Comparison of ENCODE assay signal across 8 mouse cellular contexts in the genomic region with DNA sequence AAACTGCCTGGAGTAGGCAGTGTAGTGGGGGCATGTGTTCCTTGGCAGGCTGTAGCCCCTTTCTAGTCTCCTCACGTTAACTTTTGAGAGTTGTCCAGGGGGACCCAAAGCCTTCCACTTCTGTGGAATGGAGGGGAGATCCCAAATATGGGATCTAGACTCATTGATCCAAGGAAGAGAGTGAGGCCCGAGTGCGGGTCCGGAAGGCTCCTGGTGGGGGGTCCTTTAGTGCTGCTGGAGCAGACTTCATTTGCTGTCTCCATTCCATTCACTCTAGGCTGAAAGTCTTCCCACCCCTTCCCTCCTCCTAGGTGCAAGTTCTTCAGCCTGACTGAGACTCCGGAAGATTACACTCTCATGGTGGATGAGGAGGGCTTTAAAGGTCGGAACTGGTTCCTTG. TPM values are rescaled to one million over a fixed set of nuclear protein-coding genes. Genes with fewer than 3 reads are reported as not detected.
DNase-seq lines count a peak whose midpoint lies in the region; ATAC-seq and TF ChIP-seq lines count a peak whose summit lies in the region.

No protein-coding gene starts in this region.

- H3K9ac ChIP-seq in lung, embryonic 16.5 days (ENCODE audit: low read length), result peak overlapping the region; percentile 68
- peak overlapping the region; percentile 53 for H3K9ac ChIP-seq in embryonic facial prominence, embryonic 15.5 days
- H3K9ac ChIP-seq in limb, embryonic 11.5 days (ENCODE audit: low read length), result peak overlapping the region; percentile 13; the same call in 1 of the 2 replicates

- peaks cover 8% of the 10 kb centered on the region for H3K4me1 ChIP-seq in lung, embryonic 16.5 days (replicated peaks; ENCODE audit: control insufficient read depth, insufficient read depth, low read length)
- peaks cover 23% of the 10 kb centered on the region for H3K4me1 ChIP-seq in embryonic facial prominence, embryonic 15.5 days
- H3K4me1 ChIP-seq in limb, embryonic 11.5 days (ENCODE audit: control insufficient read depth, insufficient read depth, low read length), result no peaks in the 10 kb centered on the region
- H3K4me1 ChIP-seq in olfactory bulb, adult 2 months (ENCODE audit: control insufficient read depth, insufficient read depth, low read length), result peaks cover 13% of the 10 kb centered on the region

- H3K4me3 ChIP-seq in lung, embryonic 16.5 days (ENCODE audit: low read length), result peak overlapping the region; percentile 60
- H3K4me3 ChIP-seq in embryonic facial prominence, embryonic 15.5 days (replicated peaks), result peak overlapping the region; percentile 53
- peak overlapping the region; percentile 43 for H3K4me3 ChIP-seq in limb, embryonic 11.5 days (ENCODE audit: low read depth, low read length)
- H3K4me3 ChIP-seq in olfactory bulb, adult 2 months (ENCODE audit: insufficient read depth, low read depth, low read length), result peak overlapping the region; percentile 35; the same call in 1 of the 2 replicates

- no peak for ATAC-seq in lung, embryonic 16.5 days (ENCODE audit: low read depth)
- no peak for ATAC-seq in embryonic facial prominence, embryonic 15.5 days (ENCODE audit: insufficient number of reproducible peaks, low FRiP score, low TSS enrichment, low read depth)
- no peak for ATAC-seq in limb, embryonic 11.5 days (ENCODE audit: insufficient number of reproducible peaks, low FRiP score, low TSS enrichment, low read depth)

- no peaks in the 10 kb centered on the region for H3K9me3 ChIP-seq in lung, embryonic 16.5 days (ENCODE audit: control insufficient read depth, low read length)
- H3K9me3 ChIP-seq in embryonic facial prominence, embryonic 15.5 days (replicated peaks), result no peaks in the 10 kb centered on the region
- no peaks in the 10 kb centered on the region for H3K9me3 ChIP-seq in limb, embryonic 11.5 days (ENCODE audit: control insufficient read depth, low read length)

- H3K27me3 ChIP-seq in lung, embryonic 16.5 days (ENCODE audit: control insufficient read depth, insufficient read depth, low read depth, low read length), result no peaks in the 10 kb centered on the region
- H3K27me3 ChIP-seq in embryonic facial prominence, embryonic 15.5 days, result no peaks in the 10 kb centered on the region
- peaks cover 9% of the 10 kb centered on the region for H3K27me3 ChIP-seq in limb, embryonic 11.5 days (ENCODE audit: control insufficient read depth, insufficient read depth, low read length)

- TF ChIP-seq CTCF in olfactory bulb, adult 2 months (IDR thresholded peaks at IDR 0.05; ENCODE audit: insufficient read depth, low read depth, low read length), result no peak

- TF ChIP-seq POLR2A in olfactory bulb, adult 2 months (IDR thresholded peaks at IDR 0.05; ENCODE audit: insufficient read depth, low read depth, low read length), result no peak

- H3K4me2 ChIP-seq in lung, embryonic 16.5 days (ENCODE audit: low read depth, low read length), result peak overlapping the region; percentile 98
- peak overlapping the region; percentile 94 for H3K4me2 ChIP-seq in embryonic facial prominence, embryonic 15.5 days (replicated peaks)
- H3K4me2 ChIP-seq in limb, embryonic 11.5 days (ENCODE audit: low read depth, severe bottlenecking), result peak overlapping the region; percentile 84

- H3K36me3 ChIP-seq in lung, embryonic 16.5 days (ENCODE audit: control insufficient read depth, insufficient read depth, low read length), result no peaks in the 10 kb centered on the region
- peaks cover 24% of the 10 kb centered on the region for H3K36me3 ChIP-seq in embryonic facial prominence, embryonic 15.5 days
- no peaks in the 10 kb centered on the region; the same call in 1 of the 2 replicates for H3K36me3 ChIP-seq in limb, embryonic 11.5 days (ENCODE audit: control insufficient read depth, insufficient read depth, low read length)

- H3K27ac ChIP-seq in lung, embryonic 16.5 days (ENCODE audit: low read length), result no peak overlapping the region
- H3K27ac ChIP-seq in embryonic facial prominence, embryonic 15.5 days (replicated peaks), result peak overlapping the region; percentile 49; the same call in 1 of the 2 replicates
- no peak overlapping the region for H3K27ac ChIP-seq in limb, embryonic 11.5 days (replicated peaks; ENCODE audit: low read depth, low read length)
- 0 out of 2 replicates have a peak overlapping the region, but pooled peaks have one; percentile 2 for H3K27ac ChIP-seq in olfactory bulb, adult 2 months (ENCODE audit: insufficient read depth, low read depth, low read length)

- WGBS in lung, embryonic 16.5 days, result 8% methylated on average over 6 of the region's 6 CpGs
- WGBS in embryonic facial prominence, embryonic 15.5 days, result 8% methylated on average over 6 of the region's 6 CpGs
- WGBS in limb, embryonic 11.5 days, result 8% methylated on average over 6 of the region's 6 CpGs
- WGBS in olfactory bulb, adult 2 months, result 27% methylated on average over 6 of the region's 6 CpGs

- no peak for DNase-seq in lung, postnatal 4 days
- DNase-seq in limb, embryonic 11.5 days (ENCODE audit: low spot score), result no peak
- no peak for DNase-seq in thymus, postnatal 4 days
- no peak for DNase-seq in layer of hippocampus, adult 18-20 months (ENCODE audit: low spot score in 2 of 2)
- no peak for DNase-seq in gastrocnemius, adult 8-10 months (ENCODE audit: low spot score in 2 of 2)

RNA-seq across cellular contexts. Expression of a gene that starts 0.6 kb away (rescaled TPM):
- polyA plus RNA-seq in lung, embryonic 16.5 days (2015; fragmentation: Nextera tagmentation; extraction: Ambion mirVana), result 6.5 and 9.1 TPM in 2 replicates
- polyA plus RNA-seq in embryonic facial prominence, embryonic 15.5 days (2015; fragmentation: Nextera tagmentation; extraction: Ambion mirVana), result 13.1 and 14.0 TPM in 2 replicates
- polyA plus RNA-seq in limb, embryonic 11.5 days (2014; fragmentation: Nextera tagmentation; extraction: Ambion mirVana), result 1.1 and 1.5 TPM in 2 replicates
- not detected in 2 replicates for polyA plus RNA-seq in olfactory bulb, adult 2 months (2012; ENCODE audit: insufficient read depth, insufficient read length, low replicate concordance, missing spikeins)
- 1 to 10 TPM; 4.3 to 4.7 TPM for total RNA-seq in layer of hippocampus, adult 18-20 months (2021)
- total RNA-seq in gastrocnemius, adult 8-10 months (2022), result 1 to 10 TPM in 3 of 4 experiments, under 1 TPM in 1; 0.56 to 2.9 (median 1.8) TPM

RNA-seq across cellular contexts. Expression of a gene that starts 17.6 kb away (rescaled TPM):
- polyA plus RNA-seq in lung, embryonic 16.5 days (2015; fragmentation: Nextera tagmentation; extraction: Ambion mirVana), result 0.25 and 0.28 TPM in 2 replicates
- 0.20 and 0.21 TPM in 2 replicates for polyA plus RNA-seq in embryonic facial prominence, embryonic 15.5 days (2015; fragmentation: Nextera tagmentation; extraction: Ambion mirVana)
- not detected in 2 replicates for polyA plus RNA-seq in limb, embryonic 11.5 days (2014; fragmentation: Nextera tagmentation; extraction: Ambion mirVana)
- not detected in 2 replicates for polyA plus RNA-seq in olfactory bulb, adult 2 months (2012; ENCODE audit: insufficient read depth, insufficient read length, low replicate concordance, missing spikeins)
- not detected for total RNA-seq in layer of hippocampus, adult 18-20 months (2021)
- total RNA-seq in gastrocnemius, adult 8-10 months (2022), result not detected

RNA-seq across cellular contexts. Expression of a gene that starts 32.0 kb away (rescaled TPM):
- polyA plus RNA-seq in lung, embryonic 16.5 days (2015; fragmentation: Nextera tagmentation; extraction: Ambion mirVana), result 30.5 and 34.3 TPM in 2 replicates
- polyA plus RNA-seq in embryonic facial prominence, embryonic 15.5 days (2015; fragmentation: Nextera tagmentation; extraction: Ambion mirVana), result 56.1 and 56.2 TPM in 2 replicates
- 20.5 and 25.0 TPM in 2 replicates for polyA plus RNA-seq in limb, embryonic 11.5 days (2014; fragmentation: Nextera tagmentation; extraction: Ambion mirVana)
- polyA plus RNA-seq in olfactory bulb, adult 2 months (2012; ENCODE audit: insufficient read depth, insufficient read length, low replicate concordance, missing spikeins), result not detected in 2 replicates
- total RNA-seq in layer of hippocampus, adult 18-20 months (2021), result 10 to 100 TPM; 28.1 to 30.8 TPM
- 1 to 10 TPM; 2.7 to 4.5 (median 3.7) TPM for total RNA-seq in gastrocnemius, adult 8-10 months (2022)

RNA-seq across cellular contexts. Expression of a gene that starts 38.7 kb away (rescaled TPM):
- polyA plus RNA-seq in lung, embryonic 16.5 days (2015; fragmentation: Nextera tagmentation; extraction: Ambion mirVana), result 0.44 and 0.68 TPM in 2 replicates
- 0.32 and 0.67 TPM in 2 replicates for polyA plus RNA-seq in embryonic facial prominence, embryonic 15.5 days (2015; fragmentation: Nextera tagmentation; extraction: Ambion mirVana)
- polyA plus RNA-seq in limb, embryonic 11.5 days (2014; fragmentation: Nextera tagmentation; extraction: Ambion mirVana), result 0.04 and 0.05 TPM in 2 replicates
- not detected in 2 replicates for polyA plus RNA-seq in olfactory bulb, adult 2 months (2012; ENCODE audit: insufficient read depth, insufficient read length, low replicate concordance, missing spikeins)
- total RNA-seq in layer of hippocampus, adult 18-20 months (2021), result 1 to 10 TPM; 1.8 to 2.7 TPM
- total RNA-seq in gastrocnemius, adult 8-10 months (2022), result under 1 TPM in 2 of 4 experiments, not detected in 2; 0.19 to 0.22 TPM

RNA-seq across cellular contexts. Expression of a gene that starts 58.5 kb away (rescaled TPM):
- polyA plus RNA-seq in lung, embryonic 16.5 days (2015; fragmentation: Nextera tagmentation; extraction: Ambion mirVana), result 42.1 and 48.9 TPM in 2 replicates
- polyA plus RNA-seq in embryonic facial prominence, embryonic 15.5 days (2015; fragmentation: Nextera tagmentation; extraction: Ambion mirVana), result 50.5 and 57.7 TPM in 2 replicates
- polyA plus RNA-seq in limb, embryonic 11.5 days (2014; fragmentation: Nextera tagmentation; extraction: Ambion mirVana), result 98.3 and 112 TPM in 2 replicates
- 165 TPM in 1 of 2 replicates, not detected in the other for polyA plus RNA-seq in olfactory bulb, adult 2 months (2012; ENCODE audit: insufficient read depth, insufficient read length, low replicate concordance, missing spikeins)
- 10 to 100 TPM; 72.7 TPM for total RNA-seq in layer of hippocampus, adult 18-20 months (2021)
- total RNA-seq in gastrocnemius, adult 8-10 months (2022), result 10 to 100 TPM; 11.3 to 15.6 (median 12.2) TPM

Comparison
In these comparisons a context has a peak if more than half of its experiments do, and no peak if none do; other contexts are left out.
1. H3K27ac ChIP-seq: peak in embryonic facial prominence, embryonic 15.5 days (single experiment) and olfactory bulb, adult 2 months (single experiment); none in lung, embryonic 16.5 days (single experiment) and limb, embryonic 11.5 days (single experiment).
2. H3K9ac ChIP-seq: peak in every context shown above with its lines; median percentile 68 in lung, embryonic 16.5 days; 53 in embryonic facial prominence, embryonic 15.5 days; 13 in limb, embryonic 11.5 days.
3. RNA of a gene that starts 32.0 kb away (polyA plus RNA-seq): 56.1 to 56.2 TPM in embryonic facial prominence, embryonic 15.5 days, 30.5 to 34.3 TPM in lung, embryonic 16.5 days and 20.5 to 25.0 TPM in limb, embryonic 11.5 days; not detected in olfactory bulb, adult 2 months; every median in the first group is over 10 times any median in the second.
4. Peak in every context shown above with its lines, with median percentiles within 50 percentile points of each other: H3K4me2 ChIP-seq and H3K4me3 ChIP-seq.